Mouse (Mus musculus): ENCODE results near the gene Gm27021.

DNA sequence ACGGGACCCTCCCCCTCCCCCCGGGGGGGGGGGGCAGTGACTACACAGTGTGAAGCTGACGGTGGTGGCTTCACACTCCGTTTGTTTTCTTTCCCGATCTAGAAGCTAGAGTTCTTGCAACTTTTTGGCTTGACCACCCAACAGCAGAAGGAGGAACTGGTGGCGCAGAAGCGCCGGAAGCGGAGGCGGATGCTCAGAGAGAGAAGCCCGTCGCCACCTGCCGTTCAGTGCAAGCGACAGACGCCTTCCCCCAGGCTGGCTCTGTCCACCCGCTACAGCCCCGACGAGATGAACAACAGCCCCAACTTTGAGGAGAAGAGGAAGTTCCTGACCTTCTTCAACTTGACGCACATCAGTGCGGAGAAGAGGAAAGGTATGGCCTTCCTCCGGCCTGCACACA lies 95.3 kb downstream of the Gm27021 start:
- TF ChIP-seq POLR2A (IDR thresholded peaks at IDR 0.05; ENCODE audit: insufficient read depth, low read depth, low read length): no peak
- no peak for TF ChIP-seq CTCF (IDR thresholded peaks at IDR 0.05; ENCODE audit: insufficient read depth, low read depth, low read length)

All from olfactory bulb, adult 2 months (tissue).